Mouse (Mus musculus): ENCODE measurements around the gene Ric8b. TPM values are rescaled to one million over a fixed set of nuclear protein-coding genes. Genes with fewer than 3 reads are reported as not detected.

Ric8b gene
- 10 to 100 TPM; 33.6 to 42.4 TPM for total RNA-seq (2021)
- long read RNA-seq, experiment 1, transcript Ric8b-202 (9 exons, 2,909 nt) = major isoform, 10 of 20 reads
- long read RNA-seq, experiment 1, partial matches to known transcripts = 1 of 20 reads
- long read RNA-seq, experiment 1, other reads (novel, unspliced or antisense) = 6 of 20 reads
- long read RNA-seq, experiment 2, transcript Ric8b-201 (10 exons, 3,069 nt) = minor isoform, 6 of 39 reads
- long read RNA-seq, experiment 2, transcript Ric8b-202 (9 exons, 2,909 nt) = major isoform, 21 of 39 reads
- long read RNA-seq, experiment 2, partial matches to known transcripts = 5 of 39 reads
- long read RNA-seq, experiment 2, other reads (novel, unspliced or antisense) = 7 of 39 reads

GRCm38 (mm10) chr10:84916810-84917730 is at the start of gene Ric8b:
Gene Ric8b (plus strand): TSS chr10:84917616.
- DNase-seq (ENCODE audit: low spot score in 2 of 2) = peak; percentile 96 to 98

DNA sequence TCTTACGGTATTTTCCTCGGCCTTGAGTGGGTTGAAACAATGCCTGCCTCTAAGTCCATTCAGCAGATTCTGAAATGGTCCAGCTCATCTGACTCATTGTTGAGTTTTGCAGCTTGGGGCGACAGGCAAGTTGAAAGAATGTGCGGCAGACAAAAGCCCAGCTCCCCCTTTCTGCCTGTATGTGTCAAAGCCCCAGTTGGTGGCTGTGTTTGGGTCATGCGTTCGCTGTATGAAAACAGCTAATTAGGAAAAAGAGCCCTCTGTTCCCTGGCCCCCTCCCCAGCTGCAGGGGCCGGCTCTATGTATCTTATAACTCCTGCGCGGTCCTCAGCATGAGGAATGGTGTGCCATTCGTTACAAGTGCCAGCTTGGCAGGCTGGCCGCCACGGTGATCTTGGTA is 46.1 kb upstream of the Ric8b start:
- DNase-seq (ENCODE audit: low spot score in 2 of 2) = no peak

GRCm38 (mm10) chr10:84871921-84872320 is 45.5 kb upstream of the Ric8b start:
- no peak for DNase-seq (ENCODE audit: low spot score in 2 of 2)

DNA sequence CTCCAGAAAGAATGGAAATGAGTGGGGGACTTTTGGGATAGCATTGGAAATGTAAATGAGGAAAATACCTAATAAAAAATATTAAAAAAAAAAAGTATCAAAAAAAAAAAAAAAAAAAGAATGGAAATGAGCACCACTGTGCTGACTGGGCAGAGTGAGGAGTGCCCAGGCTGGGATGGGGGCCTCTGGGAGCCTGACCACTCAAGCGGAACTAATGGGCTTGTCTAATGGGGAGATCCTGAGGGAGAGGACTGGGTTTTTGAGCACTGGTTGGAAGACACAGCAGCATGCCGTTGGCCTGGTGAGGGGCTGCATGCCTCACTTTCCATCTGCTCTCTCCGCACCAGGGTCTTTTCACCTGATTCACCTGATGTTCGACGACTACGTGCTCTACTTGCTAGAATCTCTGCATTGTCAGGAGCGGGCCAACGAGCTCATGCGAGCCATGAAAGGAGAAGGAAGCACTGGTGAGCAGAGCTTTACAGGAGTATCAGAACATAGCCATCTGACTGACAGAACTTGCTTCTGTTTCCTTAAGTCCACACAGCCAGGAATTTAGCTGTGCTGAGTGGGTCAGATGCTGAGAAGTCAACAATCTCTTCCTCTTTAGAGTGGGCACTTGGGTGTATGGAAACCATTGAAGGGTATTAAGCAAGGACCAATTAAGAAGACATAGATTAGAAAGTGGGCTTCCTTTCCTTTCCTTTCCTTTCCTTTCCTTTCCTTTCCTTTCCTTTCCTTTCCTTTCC is 37.4 kb upstream of the Ric8b start:
- no peak for DNase-seq (ENCODE audit: low spot score in 2 of 2)

GRCm38 (mm10) chr10:84882528-84882927 is 34.9 kb upstream of the Ric8b start:
- no peak for DNase-seq (ENCODE audit: low spot score in 2 of 2)

DNA sequence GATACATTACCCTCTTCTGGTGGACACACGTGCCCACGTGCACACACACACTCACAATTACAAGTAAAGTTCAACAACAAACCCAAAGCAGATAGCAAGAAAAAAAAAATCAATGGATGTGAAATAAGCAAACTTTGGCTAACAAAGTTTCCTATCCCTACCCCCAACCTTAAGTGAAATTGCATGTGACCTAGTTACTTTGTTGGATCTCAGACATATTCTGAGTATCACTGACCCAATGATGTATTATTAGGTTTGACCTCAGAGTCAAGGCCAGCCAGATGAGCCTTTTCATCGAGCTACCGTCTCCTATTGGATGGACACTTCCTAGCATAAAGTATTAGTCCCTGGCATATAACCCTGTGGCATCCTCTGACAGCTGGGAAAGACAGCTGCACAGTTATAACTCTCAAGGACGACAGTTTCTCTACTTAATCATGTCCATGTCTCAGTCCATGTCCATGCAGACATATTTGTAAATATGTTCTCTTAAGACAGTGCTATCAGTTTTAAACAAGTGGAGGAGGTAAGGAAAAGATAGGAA is 32.0 kb upstream of the Ric8b start:
- DNase-seq (ENCODE audit: low spot score in 2 of 2) = no peak

GRCm38 (mm10) chr10:84886221-84886627 is 31.2 kb upstream of the Ric8b start:
- no peak for DNase-seq (ENCODE audit: low spot score in 2 of 2)

GRCm38 (mm10) chr10:84886785-84887184 is 30.6 kb upstream of the Ric8b start:
- no peak for DNase-seq (ENCODE audit: low spot score in 2 of 2)

- DNase-seq (ENCODE audit: low spot score in 2 of 2) = no peak
Measured at GRCm38 (mm10) chr10:84889096-84889846, 28.1 kb upstream of the Ric8b start.

- DNase-seq (ENCODE audit: low spot score in 2 of 2) = no peak
Measured at GRCm38 (mm10) chr10:84895810-84896358, 21.5 kb upstream of the Ric8b start.

GRCm38 (mm10) chr10:84896941-84897930 is 20.2 kb upstream of the Ric8b start:
- no peak for DNase-seq (ENCODE audit: low spot score in 2 of 2)

DNA sequence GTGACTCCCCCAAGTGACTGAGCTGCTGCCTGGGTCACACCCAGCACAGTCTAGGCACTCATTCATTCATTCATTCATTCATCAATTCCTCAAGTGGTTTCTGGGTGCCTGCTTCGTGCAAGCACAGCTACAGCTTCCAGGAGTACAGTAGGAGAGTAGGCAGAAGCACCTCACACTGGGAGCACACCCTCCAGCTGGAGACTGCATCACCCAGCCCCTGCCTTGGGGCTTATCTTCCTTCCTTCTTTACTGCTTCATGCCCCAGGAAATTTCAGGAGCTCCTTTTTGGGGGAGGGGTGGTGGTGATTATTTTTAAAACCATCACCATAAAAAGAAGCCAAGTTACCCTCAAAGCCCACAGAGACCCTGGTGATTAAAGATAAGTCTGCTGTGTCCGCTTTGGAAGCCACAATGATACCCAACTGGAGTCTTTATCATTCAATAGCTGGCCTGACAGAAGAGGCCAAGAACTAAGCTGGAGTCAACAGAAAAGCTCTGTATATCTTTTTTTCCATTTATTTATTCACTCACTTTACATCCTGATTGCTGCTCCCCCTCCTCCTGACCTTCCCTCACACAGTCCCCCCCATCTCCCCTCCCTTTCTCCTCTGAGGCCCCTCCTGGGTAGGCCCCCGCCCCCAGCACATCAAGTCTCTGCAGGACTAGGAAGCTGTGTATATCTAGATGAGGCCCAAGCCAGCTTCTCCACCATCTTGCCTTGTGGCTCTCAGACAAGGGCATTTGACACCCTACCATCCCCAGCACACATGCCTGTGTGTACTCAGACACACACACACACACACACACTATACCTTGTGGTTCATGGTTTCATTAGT is 19.1 kb upstream of the Ric8b start:
- no peak for DNase-seq (ENCODE audit: low spot score in 2 of 2)

DNA sequence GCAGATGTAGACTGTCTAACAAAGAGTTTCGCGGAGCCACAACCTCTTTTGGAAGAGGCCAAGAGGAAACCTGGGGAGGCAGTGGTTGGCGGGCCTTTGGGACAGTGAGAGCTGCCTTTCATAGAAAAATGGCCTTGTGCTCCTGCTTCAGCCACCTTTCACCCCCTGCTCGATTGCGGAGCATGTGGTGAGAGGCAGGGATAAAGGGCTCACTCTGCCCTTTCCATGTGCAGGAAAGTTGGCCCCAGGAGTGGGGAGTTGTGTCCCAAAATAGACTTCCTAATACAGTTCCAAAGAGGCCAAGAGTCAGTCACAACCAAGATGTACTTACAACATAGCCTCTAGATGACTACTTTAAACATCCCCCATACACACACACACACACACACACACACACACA is 15.7 kb upstream of the Ric8b start:
- no peak for DNase-seq (ENCODE audit: low spot score in 2 of 2)

GRCm38 (mm10) chr10:84902213-84902612 is 15.2 kb upstream of the Ric8b start:
- DNase-seq (ENCODE audit: low spot score in 2 of 2) = no peak

DNA sequence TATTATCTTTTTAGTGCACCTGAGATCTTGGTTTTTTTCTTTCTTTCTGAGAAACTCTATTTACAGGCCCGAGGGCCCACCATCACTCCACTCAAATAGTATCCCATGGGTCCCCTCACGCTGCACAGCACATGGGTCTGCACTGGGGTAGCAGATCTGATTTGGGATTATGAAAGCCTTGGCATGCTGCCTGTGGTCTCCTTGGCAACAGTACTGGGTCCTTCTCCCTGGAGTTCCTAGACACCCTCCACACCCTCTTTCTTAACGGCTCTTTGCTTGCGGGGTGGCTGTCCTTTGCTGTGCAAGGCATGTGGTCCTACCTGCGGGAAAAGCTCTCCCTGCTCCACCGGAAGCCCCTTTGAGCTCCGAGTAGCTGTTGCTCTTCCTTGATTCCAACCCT is 14.1 kb upstream of the Ric8b start:
- DNase-seq (ENCODE audit: low spot score in 2 of 2) = no peak

- no peak for DNase-seq (ENCODE audit: low spot score in 2 of 2)
Measured at GRCm38 (mm10) chr10:84903742-84904141, 13.7 kb upstream of the Ric8b start.

DNA sequence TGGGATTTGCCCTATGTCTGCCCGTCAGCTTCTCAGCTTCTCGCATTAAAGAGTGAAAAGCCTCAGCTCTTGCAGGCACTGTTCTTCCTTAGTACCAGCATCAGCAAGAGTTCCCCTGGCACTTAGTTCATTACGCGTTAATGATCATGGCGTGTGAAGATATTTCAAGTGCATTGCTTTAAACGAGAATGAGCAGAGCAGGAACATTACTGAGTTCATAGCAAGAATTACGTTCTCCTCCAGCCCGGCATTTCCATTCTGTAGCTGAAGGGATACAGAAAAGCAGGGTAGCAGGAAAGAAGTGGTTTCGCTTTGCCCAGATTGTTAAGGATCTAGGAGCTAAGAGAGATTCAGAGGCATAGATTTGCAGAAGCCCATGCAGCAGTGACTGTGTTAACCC is 10.5 kb upstream of the Ric8b start:
- no peak for DNase-seq (ENCODE audit: low spot score in 2 of 2)

GRCm38 (mm10) chr10:84908006-84908405 is 9.4 kb upstream of the Ric8b start:
- DNase-seq (ENCODE audit: low spot score in 2 of 2) = no peak
